Mouse (Mus musculus): ENCODE data around the gene 5730480H06Rik.

GRCm38 (mm10) chr5:48419741-48420140 lies 92.0 kb downstream of the 5730480H06Rik start:
- TF ChIP-seq POLR2A (IDR thresholded peaks at IDR 0.05; ENCODE audit: insufficient read depth, low read depth, low read length), result no peak
- no peak for TF ChIP-seq CTCF (IDR thresholded peaks at IDR 0.05; ENCODE audit: insufficient read depth, low read depth, low read length)
